Mouse (Mus musculus) forebrain, embryonic 14.5 days (tissue): ENCODE data around the gene Znhit1. TPM values are rescaled to one million over a fixed set of nuclear protein-coding genes. Genes with fewer than 3 reads are reported as not detected.

ENCODE experiments used
- ATAC-seq: fragments of 200-750 bp; cut with Nextera tagmentation; 2 replicates; pipeline ENCODE4 v1.8.0; 2017; ENCODE audit warnings: mild to moderate bottlenecking, moderate library complexity
- DNase-seq: peaks from one replicate; pipeline ENCODE4 v3.0.0-alpha.2; 2015; ENCODE audit warnings: low spot score
- H3K27ac ChIP-seq: fragments of 300-500 bp; sonication (generic); 2 replicates; pipeline ENCODE4 v1.5.1; 2014; ENCODE audit warnings: low read depth, mild to moderate bottlenecking, control low read depth, low read length, moderate library complexity
- H3K27me3 ChIP-seq: fragments of 300-500 bp; sonication (generic); replicated peaks from 2 replicates; pipeline ENCODE4 v1.6.1; 2014; ENCODE audit warnings: low read length, control low read depth, mixed read lengths; ENCODE audit not compliant: control insufficient read depth, insufficient read depth
- H3K36me3 ChIP-seq: fragments of 300-500 bp; sonication (generic); 2 replicates; pipeline ENCODE4 v1.6.1; 2014; ENCODE audit warnings: low read length, control low read depth; ENCODE audit not compliant: control insufficient read depth, insufficient read depth
- H3K4me1 ChIP-seq: fragments of 300-500 bp; sonication (generic); 2 replicates; pipeline ENCODE4 v1.6.1; 2014; ENCODE audit warnings: antibody characterized with exemption, low read length, control low read depth; ENCODE audit not compliant: control insufficient read depth, insufficient read depth
- H3K4me2 ChIP-seq: fragments of 300-500 bp; sonication (generic); 2 replicates; pipeline ENCODE4 v1.6.1; 2014; ENCODE audit warnings: mild to moderate bottlenecking, control low read depth, low read length
- H3K4me3 ChIP-seq: fragments of 300-500 bp; sonication (generic); 2 replicates; pipeline ENCODE4 v1.5.1; 2014; ENCODE audit warnings: low read depth, low read length, control low read depth
- H3K9ac ChIP-seq: fragments of 300-500 bp; sonication (generic); 2 replicates; pipeline ENCODE4 v1.6.1; 2014; ENCODE audit warnings: mild to moderate bottlenecking, low read length, control low read depth, moderate library complexity
- H3K9me3 ChIP-seq: fragments of 300-500 bp; sonication (generic); replicated peaks from 2 replicates; pipeline ENCODE4 v1.6.1; 2016; ENCODE audit warnings: low read length, control low read depth, mixed read lengths; ENCODE audit not compliant: control insufficient read depth
- WGBS: fragments of 180-500 bp; shearing (Covaris S2); extraction: QIAGEN DNeasy Blood & Tissue Kit; methylation state at CpG from one replicate; pipeline ENCODE4 v1.1.7; 2014; 5-methylcytosine and 5-hydroxymethylcytosine counted together
- polyA plus RNA-seq: library from polyadenylated mRNA; unstranded; fragments of >200 nt; fragmentation: Nextera tagmentation; extraction: Ambion mirVana; gene quantifications from 2 replicates; pipeline ENCODE4 v1.2.1, GENCODE M21; 2014

Znhit1 gene
- polyA plus RNA-seq: 125 and 136 TPM in 2 replicates

DNA sequence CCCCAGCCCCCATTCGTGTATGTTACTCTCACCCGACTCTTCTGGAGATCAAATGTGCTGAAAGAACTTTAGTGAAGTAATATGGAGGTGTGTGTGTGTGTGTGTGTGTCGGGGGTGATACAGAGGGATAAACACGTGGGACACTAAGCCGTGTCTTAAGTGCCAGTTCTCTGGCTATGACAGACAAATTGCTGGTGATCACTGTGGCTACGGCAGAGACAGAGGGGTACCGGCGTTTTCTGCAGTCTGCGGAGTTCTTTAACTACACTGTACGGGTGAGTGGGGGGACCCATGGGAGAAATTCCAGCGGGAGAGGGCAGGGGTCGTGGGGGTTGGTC lies at the start of gene Znhit1:
TSS of gene Znhit1 (minus strand) at position 88 of the 338 bp plus-strand sequence.
- Histone ChIP-seq H3K9ac (peak within 1 kb of the TSS; percentile 98), H3K4me2 (peak within 1 kb of the TSS; percentile 93), H3K4me3 (peak within 1 kb of the TSS; percentile 87), H3K27me3 (no peaks in the 10 kb centered on the region), H3K4me1 (peaks cover 8% of the 10 kb centered on the region), H3K9me3 (no peaks in the 10 kb centered on the region), H3K36me3 (peaks cover 50% of the 10 kb centered on the region), H3K27ac (peak within 1 kb of the TSS; percentile 94)
- DNase-seq: peak; percentile 32
- WGBS: 7% methylated on average over 12 of the region's 12 CpGs
- no peak for ATAC-seq

DNA sequence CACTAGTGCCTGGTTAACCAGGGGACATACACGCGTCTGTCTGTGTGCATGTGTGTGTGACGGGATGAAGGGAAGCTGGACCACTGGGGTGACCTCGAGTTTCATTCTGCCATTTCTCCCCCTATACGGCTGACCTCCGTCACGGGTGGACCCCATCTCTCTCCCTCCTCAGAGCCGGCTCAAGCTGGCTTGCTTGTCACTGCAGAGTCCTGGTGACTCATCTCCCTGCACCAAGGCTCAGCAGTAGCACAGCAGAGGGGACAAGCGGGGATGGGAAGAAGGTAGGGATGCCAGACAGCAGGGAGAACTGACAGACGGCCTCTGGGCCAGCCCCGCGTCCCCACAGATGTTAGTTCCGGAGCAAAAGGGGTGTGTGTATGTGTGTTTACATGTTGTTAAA lies 48.4 kb upstream of the Znhit1 start:
- Histone ChIP-seq H3K36me3 (peaks cover 61% of the 10 kb centered on the region), H3K27me3 (peaks cover 4% of the 10 kb centered on the region), H3K4me2 (no peak overlapping the region), H3K27ac (no peak overlapping the region), H3K4me3 (no peak overlapping the region), H3K4me1 (peaks cover 7% of the 10 kb centered on the region), H3K9me3 (no peaks in the 10 kb centered on the region), H3K9ac (no peak overlapping the region)
- no peak for ATAC-seq
- DNase-seq: no peak
- 85% methylated on average over 13 of the region's 13 CpGs for WGBS

GRCm38 (mm10) chr5:137032641-137033074 lies 44.8 kb upstream of the Znhit1 start:
- Histone ChIP-seq H3K27ac (no peak overlapping the region), H3K36me3 (peaks cover 30% of the 10 kb centered on the region), H3K4me1 (peaks cover 15% of the 10 kb centered on the region), H3K4me3 (peak overlapping the region; percentile 46), H3K27me3 (peaks cover 30% of the 10 kb centered on the region), H3K9ac (peak overlapping the region; percentile 57), H3K4me2 (peak overlapping the region; percentile 97), H3K9me3 (no peaks in the 10 kb centered on the region)
- DNase-seq (peak; percentile 89), ATAC-seq (peak; percentile 79)
- WGBS: 1% methylated on average over 40 of the region's 49 CpGs

- DNase-seq: peak; percentile 33
- Histone ChIP-seq H3K4me1 (peaks cover 15% of the 10 kb centered on the region), H3K9me3 (no peaks in the 10 kb centered on the region), H3K4me3 (peak overlapping the region; percentile 46), H3K27ac (no peak overlapping the region), H3K9ac (peak overlapping the region; percentile 57), H3K4me2 (peak overlapping the region; percentile 97), H3K36me3 (peaks cover 23% of the 10 kb centered on the region), H3K27me3 (peaks cover 32% of the 10 kb centered on the region)
- WGBS: 1% methylated on average over 33 of the region's 33 CpGs
- ATAC-seq: peak; percentile 0; the same call in 1 of the 2 replicates
Observed at GRCm38 (mm10) chr5:137032033-137032421, 44.2 kb upstream of the Znhit1 start.

GRCm38 (mm10) chr5:137031076-137032032 lies 43.5 kb upstream of the Znhit1 start:
- H3K9ac ChIP-seq: peak overlapping the region; percentile 57
- no peak for DNase-seq
- WGBS: under 1% methylated on average over 78 of the region's 78 CpGs
- peak overlapping the region; percentile 46 for H3K4me3 ChIP-seq
- ATAC-seq: no peak
- H3K9me3 ChIP-seq: no peaks in the 10 kb centered on the region
- peaks cover 39% of the 10 kb centered on the region for H3K27me3 ChIP-seq
- no peak overlapping the region for H3K27ac ChIP-seq
- H3K4me1 ChIP-seq: peaks cover 15% of the 10 kb centered on the region
- peak overlapping the region; percentile 97 for H3K4me2 ChIP-seq
- peaks cover 17% of the 10 kb centered on the region for H3K36me3 ChIP-seq

DNA sequence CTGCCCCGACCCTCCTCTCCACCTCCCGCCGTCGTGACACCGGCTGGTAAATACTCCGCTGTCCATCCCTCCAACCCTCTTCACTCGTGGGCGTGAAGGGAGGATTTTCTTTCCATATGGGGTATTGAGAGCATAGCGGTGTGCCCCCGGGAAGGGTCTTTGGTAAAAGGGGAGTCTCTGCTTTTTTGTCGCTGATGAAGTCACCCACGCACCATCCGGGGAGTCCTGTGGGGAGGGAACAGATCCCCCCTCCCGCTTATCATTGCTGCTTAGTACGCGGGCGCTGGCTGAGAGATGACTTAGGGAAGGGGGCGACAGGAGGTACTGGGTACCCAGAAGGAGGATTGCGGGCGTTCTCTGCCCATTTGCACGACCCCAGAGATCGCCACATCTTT lies 42.6 kb upstream of the Znhit1 start:
- 8% methylated on average over 22 of the region's 22 CpGs for WGBS
- Histone ChIP-seq H3K36me3 (peaks cover 10% of the 10 kb centered on the region; the same call in 1 of the 2 replicates), H3K4me1 (peaks cover 15% of the 10 kb centered on the region), H3K9me3 (no peaks in the 10 kb centered on the region), H3K27me3 (peaks cover 49% of the 10 kb centered on the region), H3K4me2 (peak overlapping the region; percentile 97), H3K9ac (peak overlapping the region; percentile 57), H3K27ac (no peak overlapping the region), H3K4me3 (peak overlapping the region; percentile 46)
- no peak for ATAC-seq
- DNase-seq: no peak

GRCm38 (mm10) chr5:137029643-137030415 lies 42.0 kb upstream of the Znhit1 start:
- H3K9me3 ChIP-seq: no peaks in the 10 kb centered on the region
- WGBS: under 1% methylated on average over 52 of the region's 52 CpGs
- DNase-seq (peak; percentile 98), ATAC-seq (peak; percentile 79)
- peak overlapping the region; percentile 97 for H3K4me2 ChIP-seq
- peaks cover 50% of the 10 kb centered on the region for H3K27me3 ChIP-seq
- peaks cover 15% of the 10 kb centered on the region for H3K4me1 ChIP-seq
- peak overlapping the region; percentile 46 for H3K4me3 ChIP-seq
- H3K36me3 ChIP-seq: peaks cover 4% of the 10 kb centered on the region; the same call in 1 of the 2 replicates
- peak overlapping the region; percentile 52 for H3K9ac ChIP-seq
- no peak overlapping the region for H3K27ac ChIP-seq

- 1% methylated on average over 8 of the region's 8 CpGs for WGBS
- DNase-seq (no peak), ATAC-seq (no peak)
- Histone ChIP-seq H3K27ac (no peak overlapping the region), H3K27me3 (peaks cover 55% of the 10 kb centered on the region), H3K9ac (peak overlapping the region; percentile 52; the same call in 1 of the 2 replicates), H3K9me3 (no peaks in the 10 kb centered on the region), H3K4me1 (peaks cover 15% of the 10 kb centered on the region), H3K4me3 (peak overlapping the region; percentile 46), H3K4me2 (peak overlapping the region; percentile 97), H3K36me3 (peaks cover under 1% of the 10 kb centered on the region; the same call in 1 of the 2 replicates)
Observed at GRCm38 (mm10) chr5:137029273-137029585, 41.4 kb upstream of the Znhit1 start.
